12 mouse cellular contexts compared by ENCODE assay signal in the genomic region with DNA sequence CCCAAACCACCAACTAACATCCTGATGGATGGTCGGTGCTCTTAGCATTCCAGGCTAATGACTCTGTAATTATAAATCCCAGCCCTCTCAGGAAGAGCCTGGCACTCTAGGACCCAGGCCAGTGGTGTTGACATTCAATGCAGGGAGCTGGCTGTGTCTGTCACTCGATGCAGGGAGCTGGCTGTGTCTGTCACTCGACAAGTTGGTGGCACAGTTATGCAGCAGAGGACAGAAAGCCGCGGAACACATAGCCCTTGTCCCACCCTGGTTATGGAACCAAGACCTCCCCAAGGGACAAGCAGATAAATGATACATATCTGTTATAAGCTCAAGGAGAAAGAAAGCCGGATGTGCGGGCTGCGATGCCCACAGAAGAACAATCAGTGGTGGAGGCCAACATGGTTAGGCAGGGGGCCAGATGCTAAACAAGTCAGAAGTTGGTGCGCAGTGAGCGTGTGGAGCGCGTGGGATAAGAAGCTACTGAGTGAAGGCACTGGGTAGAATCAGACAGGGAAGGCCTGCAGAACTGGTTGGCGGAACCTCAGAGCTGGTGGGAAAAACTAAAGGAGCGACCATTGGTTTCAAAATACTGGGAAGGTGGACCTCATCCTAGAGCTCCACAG. TPM values are rescaled to one million over a fixed set of nuclear protein-coding genes. Genes with fewer than 3 reads are reported as not detected.
DNase-seq lines count a peak whose midpoint lies in the region; ATAC-seq and TF ChIP-seq lines count a peak whose summit lies in the region.
"Had no signal": no experiment of that assay in that cellular context is flagged by ENCODE, and none has a peak within 500 bp of the region (broad histone marks: within the 10 kb centered on the region; RNA-seq: fewer than 3 reads in every experiment).

No protein-coding gene starts in this region.

- H3K27ac ChIP-seq in forebrain, embryonic 15.5 days (replicated peaks) = 0 out of 2 replicates have a peak overlapping the region, but pooled peaks have one; percentile 25
- no peak overlapping the region for H3K27ac ChIP-seq in forebrain, embryonic 10.5 days
- no peak overlapping the region for H3K27ac ChIP-seq in forebrain, embryonic 16.5 days (ENCODE audit: low read length)
- no peak overlapping the region for H3K27ac ChIP-seq in stomach, postnatal 0 days (replicated peaks)
- H3K27ac ChIP-seq: liver, embryonic 15.5 days had no signal

- no peak for TF ChIP-seq CTCF in stomach, postnatal 0 days (IDR thresholded peaks at IDR 0.05; ENCODE audit: low read depth)

- TF ChIP-seq EP300 in stomach, postnatal 0 days (optimal IDR thresholded peaks at IDR 0.05) = no peak

- H3K4me2 ChIP-seq in forebrain, embryonic 15.5 days (replicated peaks) = no peak overlapping the region
- no peak overlapping the region for H3K4me2 ChIP-seq in forebrain, embryonic 16.5 days (ENCODE audit: low read length)
- H3K4me2 ChIP-seq in stomach, postnatal 0 days (replicated peaks; ENCODE audit: low read depth) = no peak overlapping the region
- H3K4me2 ChIP-seq: liver, embryonic 15.5 days had no signal

- H3K27me3 ChIP-seq in forebrain, embryonic 15.5 days = no peaks in the 10 kb centered on the region
- no peaks in the 10 kb centered on the region for H3K27me3 ChIP-seq in forebrain, embryonic 10.5 days (ENCODE audit: poor library complexity, severe bottlenecking)
- no peaks in the 10 kb centered on the region for H3K27me3 ChIP-seq in forebrain, embryonic 16.5 days (replicated peaks; ENCODE audit: control insufficient read depth, insufficient read depth, low read length)
- H3K27me3 ChIP-seq in stomach, postnatal 0 days (ENCODE audit: control insufficient read depth, insufficient read depth, low read length) = no peaks in the 10 kb centered on the region
- H3K27me3 ChIP-seq: liver, embryonic 15.5 days had no signal

- no peaks in the 10 kb centered on the region for H3K9me3 ChIP-seq in forebrain, embryonic 15.5 days
- no peaks in the 10 kb centered on the region; the same call in 1 of the 2 replicates for H3K9me3 ChIP-seq in forebrain, embryonic 10.5 days
- H3K9me3 ChIP-seq in forebrain, embryonic 16.5 days (ENCODE audit: control insufficient read depth, low read length) = no peaks in the 10 kb centered on the region
- no peaks in the 10 kb centered on the region for H3K9me3 ChIP-seq in stomach, postnatal 0 days (ENCODE audit: control insufficient read depth, low read length)
- H3K9me3 ChIP-seq: liver, embryonic 15.5 days had no signal

- ATAC-seq in forebrain, embryonic 15.5 days (replicated peaks) = peak; percentile 55; the same call in 1 of the 2 replicates
- ATAC-seq in forebrain, embryonic 16.5 days = peak; percentile 66; the same call in 1 of the 2 replicates
- ATAC-seq in stomach, postnatal 0 days (ENCODE audit: low FRiP score, low TSS enrichment) = no peak

- H3K36me3 ChIP-seq in forebrain, embryonic 15.5 days = no peaks in the 10 kb centered on the region
- peaks cover 28% of the 10 kb centered on the region for H3K36me3 ChIP-seq in forebrain, embryonic 10.5 days (replicated peaks)
- no peaks in the 10 kb centered on the region for H3K36me3 ChIP-seq in forebrain, embryonic 16.5 days (ENCODE audit: control insufficient read depth, insufficient read depth)
- no peaks in the 10 kb centered on the region for H3K36me3 ChIP-seq in stomach, postnatal 0 days (ENCODE audit: control insufficient read depth, insufficient read depth, low read length)
- H3K36me3 ChIP-seq: liver, embryonic 15.5 days had no signal

- peaks cover 24% of the 10 kb centered on the region for H3K4me1 ChIP-seq in forebrain, embryonic 15.5 days
- H3K4me1 ChIP-seq in forebrain, embryonic 10.5 days = peaks cover 62% of the 10 kb centered on the region
- H3K4me1 ChIP-seq in forebrain, embryonic 16.5 days (replicated peaks; ENCODE audit: control insufficient read depth, insufficient read depth, low read length) = peaks cover 19% of the 10 kb centered on the region
- no peaks in the 10 kb centered on the region for H3K4me1 ChIP-seq in stomach, postnatal 0 days (replicated peaks; ENCODE audit: control insufficient read depth, insufficient read depth)
- H3K4me1 ChIP-seq: liver, embryonic 15.5 days had no signal

- intact Hi-C loops in left cerebral cortex, postnatal 4 days (cut with DNase I) = no loop called here

- H3K9ac ChIP-seq in forebrain, embryonic 15.5 days (replicated peaks) = no peak overlapping the region
- no peak overlapping the region for H3K9ac ChIP-seq in forebrain, embryonic 16.5 days (replicated peaks; ENCODE audit: low read depth, low read length)
- no peak overlapping the region for H3K9ac ChIP-seq in stomach, postnatal 0 days (ENCODE audit: low read length)
- H3K9ac ChIP-seq: liver, embryonic 15.5 days had no signal

- 57% methylated on average over 14 of the region's 14 CpGs for WGBS in forebrain, embryonic 15.5 days
- WGBS in forebrain, embryonic 10.5 days = 82% methylated on average over 14 of the region's 14 CpGs
- WGBS in forebrain, embryonic 16.5 days = 56% methylated on average over 14 of the region's 14 CpGs
- WGBS in stomach, postnatal 0 days = 60% methylated on average over 14 of the region's 14 CpGs

- no peak for DNase-seq in forebrain, embryonic 10.5 days (ENCODE audit: extremely low spot score, low spot score)
- peak; percentile 35 for DNase-seq in left cerebral cortex, postnatal 4 days
- DNase-seq in left cerebral cortex, adult 18-20 months (ENCODE audit: low spot score in 2 of 2) = no peak
- DNase-seq in lung, postnatal 14 days = peak; percentile 45
- DNase-seq in adrenal gland, adult (ENCODE audit: inconsistent age in 2 of 2, low spot score in 1 of 2) = no peak
- DNase-seq in stomach, postnatal 0 days (ENCODE audit: low spot score) = no peak
- DNase-seq: adrenal gland, postnatal 25 days; cerebellum, adult 2 months; thymus, postnatal 36 days had no signal

- H3K4me3 ChIP-seq in forebrain, embryonic 15.5 days = no peak overlapping the region
- H3K4me3 ChIP-seq in forebrain, embryonic 10.5 days = no peak overlapping the region
- H3K4me3 ChIP-seq in forebrain, embryonic 16.5 days (replicated peaks; ENCODE audit: low read length) = no peak overlapping the region
- H3K4me3 ChIP-seq in stomach, postnatal 0 days (ENCODE audit: low read depth, low read length) = no peak overlapping the region
- H3K4me3 ChIP-seq: liver, embryonic 15.5 days had no signal

RNA-seq across cellular contexts. Expression of gene Tcf7l1, which starts 33.7 kb away (rescaled TPM):
- 6.2 and 6.9 TPM in 2 replicates for polyA plus RNA-seq in forebrain, embryonic 15.5 days (2015; fragmentation: Nextera tagmentation; extraction: Ambion mirVana)
- 32.9 and 33.8 TPM in 2 replicates for polyA plus RNA-seq in forebrain, embryonic 10.5 days (2016; fragmentation: Nextera tagmentation; extraction: Ambion mirVana)
- total RNA-seq in left cerebral cortex, postnatal 4 days (2021) = 1 to 10 TPM; 4.1 to 5.3 TPM
- 1 to 10 TPM; 3.0 to 3.4 TPM for total RNA-seq in left cerebral cortex, adult 18-20 months (2021)
- polyA plus RNA-seq in forebrain, embryonic 16.5 days (2015; fragmentation: Nextera tagmentation; extraction: Ambion mirVana) = 4.8 and 6.2 TPM in 2 replicates
- polyA plus RNA-seq in stomach, postnatal 0 days (2015; fragmentation: Nextera tagmentation; extraction: Ambion mirVana) = 11.1 and 12.2 TPM in 2 replicates

Comparison
In these comparisons a context has a peak if more than half of its experiments do, and no peak if none do; other contexts are left out.
1. DNase-seq: peak in left cerebral cortex, postnatal 4 days (single experiment) and lung, postnatal 14 days (single experiment); none in forebrain, embryonic 10.5 days (single experiment), left cerebral cortex, adult 18-20 months (0 of 2), adrenal gland, adult (0 of 2) and stomach, postnatal 0 days (single experiment).